Mouse (Mus musculus): Measurements from ENCODE around the gene Sult1b1. TPM values are rescaled to one million over a fixed set of nuclear protein-coding genes. Genes with fewer than 3 reads are reported as not detected.
"Not testable (repeated sequence)": the region's sequence is repeated elsewhere in the genome, so short reads cannot be mapped to it uniquely, and the experiment has no call there.

The Sult1b1 gene
- not detected for total RNA-seq (2021)
- long read RNA-seq = 0 reads

- DNase-seq (ENCODE audit: low spot score in 2 of 2) = no peak
These were observed at the start of gene Sult1b1 for GRCm38 (mm10) chr5:87538111-87538510. Gene Sult1b1 (minus strand): TSS chr5:87538195.

GRCm38 (mm10) chr5:87580389-87580788 is 42.4 kb upstream of the Sult1b1 start:
- no peak for DNase-seq (ENCODE audit: low spot score in 2 of 2)

- DNase-seq (ENCODE audit: low spot score in 2 of 2) = no peak
These were observed 36.2 kb upstream of the Sult1b1 start for GRCm38 (mm10) chr5:87574174-87574573.

- DNase-seq (ENCODE audit: low spot score in 2 of 2) = no peak
These were observed 35.5 kb upstream of the Sult1b1 start for GRCm38 (mm10) chr5:87573490-87573889.

- DNase-seq (ENCODE audit: low spot score in 2 of 2) = no peak
These were observed 34.8 kb upstream of the Sult1b1 start for GRCm38 (mm10) chr5:87572781-87573180.

- no peak for DNase-seq (ENCODE audit: low spot score in 2 of 2)
These were observed 30.9 kb upstream of the Sult1b1 start, which contains the start of gene Sult1d1 for GRCm38 (mm10) chr5:87568845-87569244. Gene Sult1d1 (minus strand): TSS chr5:87569027.

- no peak for DNase-seq (ENCODE audit: low spot score in 2 of 2)
These were observed 29.3 kb upstream of the Sult1b1 start for GRCm38 (mm10) chr5:87567306-87567705.

GRCm38 (mm10) chr5:87562966-87563365 is 25.0 kb upstream of the Sult1b1 start:
- DNase-seq (ENCODE audit: low spot score in 2 of 2) = no peak

GRCm38 (mm10) chr5:87562526-87562925 is 24.5 kb upstream of the Sult1b1 start:
- no peak for DNase-seq (ENCODE audit: low spot score in 2 of 2)

GRCm38 (mm10) chr5:87560145-87560544 is 22.1 kb upstream of the Sult1b1 start:
- no peak for DNase-seq (ENCODE audit: low spot score in 2 of 2)

GRCm38 (mm10) chr5:87550935-87551334 is 12.9 kb upstream of the Sult1b1 start:
- DNase-seq (ENCODE audit: low spot score in 2 of 2) = no peak

GRCm38 (mm10) chr5:87535994-87536644 is 1.9 kb downstream of the Sult1b1 start:
- no peak for DNase-seq (ENCODE audit: low spot score in 2 of 2)

GRCm38 (mm10) chr5:87532288-87532687 is 5.7 kb downstream of the Sult1b1 start:
- no peak for DNase-seq (ENCODE audit: low spot score in 2 of 2)

GRCm38 (mm10) chr5:87523561-87523960 is 14.4 kb downstream of the Sult1b1 start:
- DNase-seq (ENCODE audit: low spot score in 2 of 2) = not testable (repeated sequence)

GRCm38 (mm10) chr5:87505776-87506458 is 32.1 kb downstream of the Sult1b1 start:
- no peak for DNase-seq (ENCODE audit: low spot score in 2 of 2)

GRCm38 (mm10) chr5:87502687-87503086 is 35.3 kb downstream of the Sult1b1 start:
- no peak for DNase-seq (ENCODE audit: low spot score in 2 of 2)

- DNase-seq (ENCODE audit: low spot score in 2 of 2) = no peak
These were observed 38.7 kb downstream of the Sult1b1 start for GRCm38 (mm10) chr5:87499341-87499740.

- no peak for DNase-seq (ENCODE audit: low spot score in 2 of 2)
These were observed 39.1 kb downstream of the Sult1b1 start for GRCm38 (mm10) chr5:87498936-87499335.

GRCm38 (mm10) chr5:87490771-87491170 is 47.2 kb downstream of the Sult1b1 start, which contains the start of gene Ugt2a1:
Gene Ugt2a1 (minus strand): TSS chr5:87490871.
- no peak for DNase-seq (ENCODE audit: low spot score in 2 of 2)

- DNase-seq (ENCODE audit: low spot score in 2 of 2) = not testable (repeated sequence)
These were observed 51.3 kb downstream of the Sult1b1 start, which contains the start of gene Gm43638 for GRCm38 (mm10) chr5:87486706-87487105. Gene Gm43638 (minus strand): TSS chr5:87486806.

- no peak for DNase-seq (ENCODE audit: low spot score in 2 of 2)
These were observed 55.8 kb downstream of the Sult1b1 start, which contains the start of gene Ugt2a2 for GRCm38 (mm10) chr5:87482160-87482559. Gene Ugt2a2 (minus strand): TSS chr5:87482260.
